Mouse (Mus musculus) left cerebral cortex, adult 9 months (tissue): Measurements from ENCODE around the gene Galnt2.
A peak's percentile ranks its signal among the peaks of the same experiment; 100 is the strongest.

ENCODE experiments used
- DNase-seq, 2 experiments: peaks; one replicate each; pipeline ENCODE4 v3.0.0; 2022; ENCODE audit warnings: low spot score in 2 of 2

The Galnt2 gene

DNA sequence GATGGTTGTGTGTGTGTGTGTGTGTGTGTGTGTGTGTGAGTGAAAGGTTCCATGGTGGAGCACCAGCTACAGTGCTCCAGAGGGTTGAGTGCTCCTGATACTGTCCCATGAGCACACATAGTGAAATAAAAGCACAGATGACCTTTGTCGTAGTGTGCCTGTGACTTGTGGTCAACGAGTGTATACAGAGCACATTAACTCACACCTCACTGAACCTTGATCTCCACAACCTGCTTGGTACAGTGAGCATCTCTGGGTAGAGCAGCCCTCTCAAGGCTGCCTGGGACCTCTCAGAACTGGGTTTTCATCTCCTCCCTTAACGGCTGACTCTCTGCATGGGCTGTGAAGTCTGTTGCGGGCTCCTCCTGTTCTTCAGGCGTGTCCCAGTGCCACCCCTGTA is 60.5 kb downstream of the Galnt2 start:
- DNase-seq, result no peak

DNA sequence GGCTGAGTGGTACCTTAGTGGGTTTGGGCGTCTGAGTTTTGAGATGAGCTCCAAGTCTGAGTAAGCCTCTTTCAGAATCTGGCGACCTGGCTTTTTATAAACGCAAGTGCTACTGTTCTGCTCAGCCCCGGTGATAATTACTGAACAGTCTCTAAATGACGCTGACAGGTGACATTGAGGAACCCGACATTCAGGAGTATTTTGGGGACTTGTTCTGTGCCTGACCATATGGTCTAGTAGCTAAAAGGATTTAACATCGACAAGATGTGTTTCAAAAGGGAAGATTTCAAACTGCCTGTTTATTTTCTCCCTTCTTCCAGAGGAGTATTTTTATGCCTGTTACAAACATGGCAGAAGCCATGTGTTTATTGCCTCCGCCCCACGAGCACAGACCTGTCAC is 61.8 kb downstream of the Galnt2 start:
- DNase-seq, result peak in 1 of 2 experiments; percentile 42

DNA sequence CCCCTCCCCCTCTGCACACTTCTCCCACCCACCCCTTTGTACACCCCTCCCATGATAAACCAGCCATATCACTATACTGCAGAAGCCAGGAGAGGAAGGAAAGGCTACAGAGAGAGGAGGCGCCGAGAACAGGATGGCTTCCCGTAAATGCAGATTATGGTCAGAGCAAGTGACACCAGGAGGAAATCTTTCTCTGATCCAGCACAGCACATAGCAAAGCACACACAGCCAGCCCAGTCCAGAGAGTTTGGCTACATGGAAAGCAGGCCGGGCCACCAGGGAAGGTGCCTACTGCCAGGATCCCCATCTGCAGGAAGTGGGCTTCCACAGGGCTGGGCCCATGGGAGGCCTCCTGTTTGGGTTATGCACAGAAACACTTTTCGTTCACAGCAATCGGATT is 63.2 kb downstream of the Galnt2 start:
- no peak for DNase-seq

DNA sequence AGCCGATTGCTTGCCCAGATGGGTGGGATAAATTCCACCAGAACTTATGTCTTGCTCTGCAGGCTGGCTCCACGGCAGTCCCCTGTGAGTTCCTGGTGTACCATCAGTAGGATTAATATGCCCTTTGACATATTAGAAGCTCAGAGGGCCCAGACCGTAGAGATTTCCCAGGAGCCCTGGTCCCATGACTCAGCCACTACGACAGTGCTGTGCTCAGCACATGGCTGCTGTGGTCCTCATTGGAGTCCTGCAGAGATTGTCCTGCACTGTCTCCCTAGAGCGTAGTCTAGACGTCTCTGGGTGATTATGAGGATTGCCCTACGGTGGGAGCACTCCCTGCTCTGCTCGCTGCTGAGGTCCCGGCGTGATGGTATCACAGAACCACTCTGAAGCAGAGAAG is 63.7 kb downstream of the Galnt2 start:
- DNase-seq, result no peak

DNA sequence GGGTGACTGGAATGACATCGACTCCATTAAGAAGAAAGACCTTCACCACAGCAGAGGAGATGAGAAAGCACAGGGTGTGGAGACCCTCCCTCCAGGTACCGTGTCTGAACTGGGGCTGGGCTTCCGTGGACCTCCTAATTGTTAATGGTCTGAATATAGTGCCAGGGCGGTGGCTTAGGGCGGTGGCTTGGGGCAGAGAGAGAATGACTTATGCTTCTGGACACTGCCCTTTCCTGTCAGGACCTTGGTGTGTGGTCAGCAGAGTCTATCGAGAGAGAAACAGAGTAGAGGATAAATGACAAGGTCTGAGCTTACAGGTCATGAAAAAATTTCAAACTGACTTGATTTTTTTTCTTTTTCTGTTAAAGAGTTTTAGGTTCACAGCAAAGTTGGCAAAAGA is 64.2 kb downstream of the Galnt2 start:
- DNase-seq, result no peak

DNA sequence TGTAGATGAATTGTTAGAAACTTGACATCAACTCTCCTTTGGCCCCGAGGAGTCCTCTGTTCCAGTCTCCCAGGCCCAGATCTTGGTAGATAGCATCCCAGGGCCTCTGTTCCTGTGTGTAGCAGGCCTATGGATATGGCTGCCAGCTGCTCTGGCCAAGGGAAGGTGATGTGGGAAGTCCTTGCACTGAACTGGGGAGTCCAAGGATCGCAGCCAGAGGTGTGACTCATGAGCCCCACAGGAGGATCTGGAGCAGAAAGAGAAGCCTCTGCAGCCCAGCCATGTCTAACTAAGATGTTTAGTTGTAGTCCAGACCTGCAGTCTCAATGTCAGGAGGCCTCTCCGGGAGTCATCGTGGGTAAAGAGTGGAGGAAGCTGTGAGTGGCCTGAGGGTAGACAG is 70.3 kb downstream of the Galnt2 start:
- no peak for DNase-seq

DNA sequence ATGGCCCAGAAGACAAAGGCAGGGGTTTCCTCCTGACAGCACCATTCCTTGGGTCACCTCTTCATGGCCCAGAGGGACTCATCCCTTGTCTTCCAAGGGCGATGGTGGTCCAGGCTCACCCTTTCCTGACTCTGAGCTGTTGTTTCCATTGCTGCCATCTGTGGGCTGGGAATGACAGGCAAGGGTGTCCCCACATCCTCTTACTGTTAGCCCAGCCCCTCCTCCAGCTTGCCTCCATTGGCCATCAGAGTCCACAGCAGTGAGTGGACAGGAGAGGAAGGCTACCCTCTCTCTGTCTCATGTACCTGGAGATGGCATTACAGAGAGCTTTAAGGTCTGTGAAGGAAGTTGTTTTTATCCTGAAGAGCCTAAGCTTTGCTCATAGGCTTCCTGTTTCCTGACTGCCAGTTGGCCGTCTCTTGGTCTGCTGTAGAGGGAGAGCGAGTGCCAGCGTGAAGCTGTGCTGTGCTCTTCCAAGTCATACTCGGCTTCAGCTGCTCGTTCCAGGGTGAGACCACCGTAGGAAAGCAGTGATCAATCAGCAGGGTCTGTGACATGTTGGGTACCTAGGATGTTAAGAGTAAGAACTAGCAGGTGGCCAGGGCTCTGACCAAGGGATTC is 70.9 kb downstream of the Galnt2 start:
- DNase-seq, result no peak

DNA sequence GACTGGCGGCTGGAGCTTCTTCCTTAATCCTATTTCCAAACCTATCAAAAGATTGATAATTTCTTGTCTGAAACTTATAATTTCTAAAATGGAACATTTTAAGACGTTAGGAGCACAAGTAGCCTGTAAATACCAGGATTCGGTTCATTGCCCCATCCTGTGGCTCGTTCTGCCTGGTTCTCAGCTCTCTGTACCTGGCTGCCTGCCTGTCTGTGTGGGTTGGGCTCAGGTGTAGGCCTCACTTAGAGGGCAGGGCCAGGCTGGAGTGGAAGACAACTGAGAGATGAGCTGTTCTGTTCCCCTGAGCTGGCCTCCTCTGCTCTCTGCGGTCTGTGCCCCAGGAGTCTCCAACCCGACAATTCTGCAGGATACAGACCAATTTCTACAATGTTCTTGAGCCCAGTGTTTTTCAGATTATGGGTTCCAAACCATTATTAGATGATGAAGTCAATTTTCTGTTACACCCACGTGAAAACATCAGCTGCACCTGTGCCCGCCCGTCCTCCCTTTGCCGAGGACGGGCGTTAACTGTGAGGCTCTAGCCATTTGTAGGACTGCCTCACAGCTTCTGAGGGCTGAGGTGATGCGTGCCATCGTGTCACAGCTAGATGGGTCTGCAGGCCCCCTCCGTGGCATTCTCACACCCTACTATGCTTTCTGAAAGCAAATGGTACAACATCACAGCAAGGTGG is 72.2 kb downstream of the Galnt2 start:
- DNase-seq, result no peak

DNA sequence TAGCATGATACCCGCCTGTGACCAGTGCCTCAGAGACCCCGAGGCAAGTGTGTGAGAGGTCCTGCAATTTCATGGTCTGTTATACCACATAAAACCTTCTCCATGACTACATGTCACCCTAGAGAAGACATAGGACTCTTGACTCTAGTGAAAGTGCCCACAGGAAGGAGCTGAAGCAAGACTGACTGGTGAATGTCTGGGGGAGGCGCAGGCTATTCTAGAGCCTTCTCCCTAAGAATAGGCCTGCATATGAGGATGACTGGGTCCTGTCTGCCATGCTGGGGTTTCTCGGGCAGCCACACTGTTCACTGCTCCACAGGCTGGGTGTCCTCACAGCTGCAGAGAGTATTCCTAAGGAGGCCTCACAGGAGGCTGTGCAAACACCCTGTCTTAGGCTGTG is 73.0 kb downstream of the Galnt2 start:
- DNase-seq, result no peak

DNA sequence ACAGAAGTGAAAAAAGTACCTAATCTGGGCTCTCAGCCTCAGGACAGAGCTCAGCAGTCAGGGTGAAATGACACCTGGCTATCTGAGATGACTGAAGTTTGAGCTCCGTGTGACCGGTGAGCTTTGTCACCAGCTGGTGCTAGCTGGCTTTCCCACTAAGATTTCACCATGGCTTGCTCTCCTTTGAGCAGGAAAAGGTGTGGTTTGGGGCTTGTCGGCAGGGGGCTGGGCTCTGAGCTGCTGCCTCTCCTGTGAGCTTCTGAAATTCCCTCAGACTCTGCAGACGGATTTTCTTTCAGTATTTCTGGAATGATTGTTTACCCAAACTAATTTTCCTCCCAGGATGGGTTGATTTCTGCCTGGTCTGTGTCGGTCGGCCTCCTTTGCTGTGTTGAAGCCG is 75.4 kb downstream of the Galnt2 start:
- no peak for DNase-seq

DNA sequence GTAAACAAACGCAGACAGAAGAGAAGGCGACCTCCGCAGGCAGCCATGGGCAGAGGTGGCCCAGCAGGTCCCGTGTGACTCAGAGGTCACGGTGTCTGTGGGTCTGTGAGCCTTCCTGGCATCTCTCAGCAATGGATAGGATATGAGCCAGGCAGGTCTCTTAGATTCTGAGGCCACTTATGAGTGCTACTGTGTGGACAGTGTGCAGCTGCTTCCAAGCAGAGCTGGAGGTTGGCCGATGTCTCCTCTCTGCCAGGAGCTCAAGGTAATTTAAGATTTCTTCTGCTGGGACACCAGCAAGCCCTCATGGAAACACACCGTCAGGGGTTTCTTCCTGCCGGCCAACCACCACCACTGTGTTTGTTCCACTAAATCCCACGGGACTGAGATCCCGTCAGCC is 76.5 kb downstream of the Galnt2 start:
- DNase-seq, result no peak

DNA sequence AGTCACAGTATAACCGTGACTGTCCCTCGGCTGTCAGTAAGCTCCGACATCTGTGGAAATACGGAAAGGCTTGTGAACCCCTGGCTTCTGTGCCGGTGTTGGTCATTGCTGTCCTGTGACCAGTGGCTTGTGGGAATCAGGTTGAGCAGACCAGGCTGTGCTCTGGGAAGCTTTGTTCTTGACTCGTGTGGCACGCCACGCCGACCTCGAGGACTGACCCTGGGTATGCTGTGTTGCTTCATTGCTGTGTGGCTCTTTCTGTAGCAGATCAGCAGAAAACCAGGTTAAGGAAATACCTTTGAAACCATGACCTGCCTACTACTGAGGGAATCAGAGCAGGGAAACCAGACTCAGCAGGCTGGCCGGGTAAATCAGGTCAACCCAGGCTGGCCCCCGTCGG is 79.3 kb downstream of the Galnt2 start:
- no peak for DNase-seq

DNA sequence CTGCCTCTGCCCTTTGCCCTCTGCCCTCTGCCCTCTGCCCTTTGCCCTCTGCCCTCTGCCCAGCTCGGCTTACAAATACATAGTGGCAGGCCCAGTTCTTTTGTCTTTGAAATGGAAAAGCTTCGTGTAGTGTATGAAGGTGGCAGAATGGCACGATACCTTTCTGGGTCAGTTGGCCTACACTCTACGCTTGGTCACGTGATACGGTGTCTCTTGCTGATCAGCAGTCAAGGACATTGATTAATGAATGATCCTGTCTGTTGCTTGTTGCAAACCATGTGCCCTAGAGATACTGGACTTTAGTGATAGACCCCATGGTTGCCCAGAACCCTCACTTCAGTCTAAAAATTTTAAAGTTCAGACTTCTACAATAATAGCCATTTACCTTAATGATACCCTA is 79.9 kb downstream of the Galnt2 start:
- DNase-seq, result no peak

DNA sequence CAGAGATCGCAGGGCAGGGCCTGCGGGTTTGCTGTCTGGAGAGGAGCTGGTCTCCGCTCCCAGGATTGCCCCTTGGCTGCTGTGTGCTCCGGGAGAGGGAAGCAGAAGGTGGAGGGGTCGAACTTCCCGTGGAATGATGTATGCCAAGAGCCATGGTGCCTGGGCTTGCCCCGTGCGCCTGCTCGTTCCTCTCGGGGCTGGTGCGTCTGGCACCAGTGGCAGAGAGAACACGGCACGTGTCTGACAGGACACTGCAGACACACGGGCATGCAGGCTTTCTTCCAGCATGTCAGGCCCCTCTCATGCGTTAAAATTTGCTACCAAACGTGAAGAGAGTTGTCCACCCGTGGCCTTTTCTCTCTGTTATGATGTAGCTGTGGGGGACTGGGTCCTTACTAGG is 80.5 kb downstream of the Galnt2 start:
- DNase-seq, result no peak

DNA sequence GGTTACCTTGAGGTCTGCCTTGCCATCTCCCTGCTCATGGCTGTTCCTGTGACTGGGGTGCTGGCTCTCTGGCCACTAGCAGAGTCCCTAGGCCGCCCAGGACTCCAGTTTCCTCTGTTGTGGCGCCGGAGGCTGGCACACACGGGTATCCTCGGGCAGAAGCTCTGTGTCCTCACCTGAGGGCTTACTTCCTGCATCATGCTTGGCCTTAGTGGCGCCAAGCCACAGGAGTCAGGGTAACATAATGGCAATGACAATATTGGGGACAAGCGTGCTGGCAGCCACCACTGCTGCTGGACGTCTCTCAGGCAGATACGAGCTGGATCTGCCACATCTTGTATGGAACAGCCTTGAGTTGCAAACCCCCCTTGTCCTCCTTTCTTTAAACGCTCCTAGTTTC is 81.0 kb downstream of the Galnt2 start:
- no peak for DNase-seq

DNA sequence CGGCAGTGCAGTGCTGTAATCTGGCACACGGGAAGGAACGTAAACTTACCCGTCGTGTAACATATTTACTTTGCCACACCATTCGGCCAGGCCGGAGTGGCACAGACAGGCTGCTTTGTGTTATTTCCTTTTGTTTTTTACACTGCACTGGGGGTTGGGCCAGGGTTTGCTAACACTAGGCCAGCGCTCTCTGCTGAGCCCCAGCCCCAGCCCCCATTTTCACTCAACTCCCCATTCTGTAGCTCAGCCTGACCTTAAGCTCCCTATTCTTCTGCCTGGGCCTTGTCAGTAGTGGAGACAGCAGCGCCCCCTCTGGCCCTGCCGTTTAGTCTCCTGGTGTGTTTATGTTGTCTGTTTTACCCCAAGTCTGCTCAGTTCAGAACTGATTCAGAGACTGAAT is 83.6 kb downstream of the Galnt2 start:
- DNase-seq, result no peak

DNA sequence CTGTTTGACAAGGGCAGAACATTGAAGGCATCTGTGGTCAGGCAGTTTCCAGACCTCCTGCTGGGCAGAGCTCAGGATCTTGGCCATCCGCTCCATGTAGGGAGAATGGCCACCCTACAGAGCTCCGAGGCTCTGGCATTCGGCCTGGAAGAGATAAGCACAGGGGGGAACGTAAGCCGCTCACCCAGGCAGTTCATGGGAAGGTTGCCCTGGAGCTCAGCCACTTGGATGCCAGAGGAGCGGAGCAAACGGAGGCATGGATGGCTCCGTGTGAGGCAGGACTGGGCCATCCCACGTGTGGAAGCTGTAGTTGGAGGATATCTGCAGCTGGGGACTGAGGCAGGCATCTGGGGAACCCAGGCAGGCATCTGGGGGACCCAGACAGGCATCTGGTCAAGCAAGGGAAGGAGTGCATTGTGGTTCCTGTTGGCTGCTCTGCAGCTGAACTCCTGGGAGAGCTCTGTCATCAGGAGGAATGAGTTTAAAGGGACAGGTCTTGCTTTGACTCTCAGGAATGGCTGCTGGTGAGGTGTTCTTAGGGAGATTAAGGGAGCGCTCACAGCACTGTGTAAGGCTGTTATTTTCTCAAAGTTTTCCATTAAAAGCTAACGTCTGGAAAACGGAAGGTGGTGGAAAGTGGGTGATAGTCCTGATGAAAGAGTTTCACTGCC is 85.4 kb downstream of the Galnt2 start:
- DNase-seq, result no peak

DNA sequence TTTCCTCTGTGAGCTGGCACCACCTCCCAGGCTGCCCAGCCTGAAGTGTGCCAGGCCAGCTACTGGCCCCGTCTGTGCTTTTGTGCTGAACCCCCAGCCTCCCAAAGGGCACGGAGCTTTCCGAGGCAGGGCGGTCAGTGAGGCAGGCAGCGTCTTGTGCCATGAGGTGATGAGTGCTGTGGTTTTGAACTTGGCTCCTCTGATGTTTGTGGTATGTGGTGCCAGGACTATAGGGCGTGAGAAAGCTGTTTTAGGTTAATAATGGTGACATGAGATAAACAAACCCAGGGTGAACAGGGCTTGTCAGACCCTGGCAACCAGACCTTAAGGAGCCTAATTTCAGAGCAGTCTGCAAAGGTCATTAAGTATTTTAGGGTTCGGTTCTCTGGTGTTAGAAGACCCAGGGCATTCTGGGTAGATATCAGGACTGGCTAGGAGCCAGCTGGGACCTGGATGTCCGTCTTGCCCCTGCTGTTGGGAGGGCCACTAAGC is 86.0 kb downstream of the Galnt2 start:
- no peak for DNase-seq

DNA sequence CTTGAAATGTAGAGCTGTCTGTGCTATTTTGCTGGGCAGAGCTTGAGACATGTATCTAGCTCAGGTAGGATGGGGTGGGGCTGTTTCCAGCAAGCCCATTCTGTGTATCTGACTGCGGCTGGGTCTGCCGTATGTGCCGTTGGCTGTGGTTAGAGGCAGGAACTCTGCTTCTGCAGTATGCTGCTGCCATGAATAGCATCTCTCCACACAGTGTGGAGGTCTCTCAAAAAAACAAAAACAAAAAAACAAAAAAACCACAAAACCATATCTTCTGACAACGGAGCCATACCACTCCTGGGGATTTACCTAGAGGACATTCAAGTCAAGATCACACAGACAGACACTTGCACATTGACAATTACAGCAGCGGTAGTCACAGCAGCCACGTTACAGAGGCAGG is 86.6 kb downstream of the Galnt2 start:
- no peak for DNase-seq

DNA sequence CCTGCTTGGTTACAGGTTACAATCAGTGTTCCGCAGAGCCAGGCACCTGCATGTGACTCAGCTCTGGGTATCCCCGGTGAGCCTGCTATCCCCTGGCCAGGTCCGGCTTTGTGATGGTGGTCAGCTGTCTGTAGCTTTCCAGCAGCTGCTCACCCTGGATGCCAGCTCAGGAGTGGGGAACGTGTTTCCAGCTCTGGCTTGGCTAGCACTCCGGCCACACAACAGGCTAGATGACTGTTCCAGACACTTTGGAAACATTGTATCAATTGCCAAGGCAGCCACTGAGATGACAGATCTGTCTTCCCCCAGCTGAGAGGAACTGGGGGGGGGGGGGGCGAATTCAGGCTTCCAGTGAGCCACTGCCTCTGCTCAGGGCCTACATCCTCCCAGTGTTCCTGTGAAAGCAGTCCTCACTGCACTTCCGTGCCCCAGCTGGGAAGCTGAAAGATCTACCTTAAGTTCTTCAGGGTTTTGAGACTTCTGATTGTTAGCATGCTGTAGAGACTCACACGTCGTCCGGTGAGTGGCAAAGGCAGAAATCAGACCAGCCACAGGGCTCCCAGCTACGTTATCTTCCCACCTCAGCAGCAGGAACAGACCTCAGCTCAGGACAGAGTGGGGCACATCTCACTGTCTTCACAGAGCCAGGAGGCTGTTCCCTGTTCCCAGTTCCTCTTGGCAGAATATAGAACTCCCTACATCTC is 87.6 kb downstream of the Galnt2 start:
- DNase-seq, result no peak

DNA sequence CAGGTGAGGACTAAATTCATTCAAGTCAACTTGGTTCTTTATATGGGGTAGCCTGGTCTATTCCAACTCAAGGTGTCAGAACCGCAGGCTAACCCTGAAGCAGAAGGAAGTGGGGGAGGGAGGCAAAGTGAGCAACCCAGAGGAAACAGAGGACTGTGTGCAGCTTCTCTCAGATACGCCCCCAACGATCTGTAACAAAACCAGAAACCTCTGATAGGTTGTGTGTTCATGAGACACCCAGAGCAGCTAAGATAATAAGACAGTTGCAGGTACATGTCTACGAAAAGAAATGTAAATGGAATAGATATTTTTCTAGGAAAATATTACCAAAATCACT is 88.1 kb downstream of the Galnt2 start:
- DNase-seq, result no peak

DNA sequence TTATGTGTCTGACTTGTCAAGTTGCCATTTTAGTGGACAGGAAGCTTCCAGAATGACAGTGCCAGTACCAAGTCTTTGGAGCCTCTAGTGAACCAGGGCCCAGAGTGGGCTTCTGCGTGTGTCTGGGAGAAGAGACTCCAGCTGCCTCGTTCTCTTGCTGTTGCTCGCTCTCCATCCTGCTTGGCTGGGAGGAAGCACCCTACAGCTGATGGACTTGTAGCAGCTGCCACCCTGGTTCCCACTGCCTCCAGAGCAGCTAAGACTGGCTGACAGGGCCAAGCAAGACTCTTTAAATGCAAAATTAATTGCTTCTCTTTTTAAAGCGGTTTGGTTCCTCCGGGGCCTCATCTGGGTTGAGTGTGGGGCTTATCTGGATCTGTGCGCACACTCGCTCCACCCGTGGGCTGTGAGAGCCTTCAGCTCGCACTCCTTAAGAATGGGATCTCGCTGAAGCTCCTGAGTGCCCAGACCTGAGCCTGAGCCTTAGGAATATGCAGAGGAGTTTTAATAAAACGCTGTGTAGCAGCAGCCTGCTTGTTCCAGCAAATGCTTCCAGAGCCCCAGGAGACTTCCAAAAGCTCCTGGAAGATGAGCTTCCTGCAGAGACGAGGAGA is 90.1 kb downstream of the Galnt2 start:
- no peak for DNase-seq
